Mouse (Mus musculus) thymus, postnatal 4 days (tissue): ENCODE measurements around the gene Wwtr1.

Source experiments
- DNase-seq: peaks from one replicate; pipeline ENCODE4 v3.0.0; 2021

Gene Wwtr1

GRCm38 (mm10) chr3:57557408-57557807 lies 18.3 kb downstream of the Wwtr1 start:
- no peak for DNase-seq

- DNase-seq = no peak
Observed at GRCm38 (mm10) chr3:57555560-57555959, 20.1 kb downstream of the Wwtr1 start.

- DNase-seq = no peak
Observed at GRCm38 (mm10) chr3:57554890-57555239, 20.8 kb downstream of the Wwtr1 start.

- no peak for DNase-seq
Observed at GRCm38 (mm10) chr3:57554124-57554889, 21.4 kb downstream of the Wwtr1 start.

- DNase-seq = no peak
Observed at GRCm38 (mm10) chr3:57553108-57553507, 22.6 kb downstream of the Wwtr1 start.

- no peak for DNase-seq
Observed at GRCm38 (mm10) chr3:57551210-57551609, 24.5 kb downstream of the Wwtr1 start.

GRCm38 (mm10) chr3:57550468-57551185 lies 25.1 kb downstream of the Wwtr1 start:
- DNase-seq = no peak

- no peak for DNase-seq
Observed at GRCm38 (mm10) chr3:57544154-57544553, 31.6 kb downstream of the Wwtr1 start.

GRCm38 (mm10) chr3:57542848-57543380 lies 32.8 kb downstream of the Wwtr1 start:
- DNase-seq = no peak

- no peak for DNase-seq
Observed at GRCm38 (mm10) chr3:57541205-57541604, 34.5 kb downstream of the Wwtr1 start.

- no peak for DNase-seq
Observed at GRCm38 (mm10) chr3:57540474-57540873, 35.2 kb downstream of the Wwtr1 start.

GRCm38 (mm10) chr3:57535483-57536185 lies 40.1 kb downstream of the Wwtr1 start:
- DNase-seq = no peak

- no peak for DNase-seq
Observed at GRCm38 (mm10) chr3:57534450-57534849, 41.3 kb downstream of the Wwtr1 start.

GRCm38 (mm10) chr3:57533876-57534275 lies 41.8 kb downstream of the Wwtr1 start:
- no peak for DNase-seq

GRCm38 (mm10) chr3:57532991-57533725 lies 42.6 kb downstream of the Wwtr1 start:
- DNase-seq = no peak

- DNase-seq = no peak
Observed at GRCm38 (mm10) chr3:57530836-57531235, 44.9 kb downstream of the Wwtr1 start.

GRCm38 (mm10) chr3:57530221-57530620 lies 45.5 kb downstream of the Wwtr1 start:
- DNase-seq = no peak

- no peak for DNase-seq
Observed at GRCm38 (mm10) chr3:57527154-57527553, 48.6 kb downstream of the Wwtr1 start.

- no peak for DNase-seq
Observed at GRCm38 (mm10) chr3:57523093-57523492, 52.6 kb downstream of the Wwtr1 start.

GRCm38 (mm10) chr3:57521876-57522275 lies 53.8 kb downstream of the Wwtr1 start:
- DNase-seq = no peak

- no peak for DNase-seq
Observed at GRCm38 (mm10) chr3:57519995-57520394, 55.7 kb downstream of the Wwtr1 start.

GRCm38 (mm10) chr3:57516146-57516545 lies 59.6 kb downstream of the Wwtr1 start:
- no peak for DNase-seq

- no peak for DNase-seq
Observed at GRCm38 (mm10) chr3:57515044-57515443, 60.7 kb downstream of the Wwtr1 start.
